Mouse (Mus musculus) liver, embryonic 14.5 days (tissue): ENCODE measurements around the gene Gabrg3. TPM values are rescaled to one million over a fixed set of nuclear protein-coding genes. Genes with fewer than 3 reads are reported as not detected.

Experiments
- ATAC-seq: fragments of 200-750 bp; cut with Nextera tagmentation; 2 replicates; pipeline ENCODE4 v1.8.0; 2017; ENCODE audit warnings: moderate number of reproducible peaks, mild to moderate bottlenecking, moderate library complexity; ENCODE audit not compliant: insufficient read depth
- DNase-seq, 3 experiments: peaks; one replicate each; pipeline ENCODE4 v3.0.0-alpha.2; 2012 to 2013; ENCODE audit warnings: low read depth in 3 of 3, low spot score in 3 of 3
- H3K27ac ChIP-seq: fragments of 300-500 bp; sonication (generic); 2 replicates; pipeline ENCODE4 v1.5.1; 2014; ENCODE audit warnings: moderate library complexity, mild to moderate bottlenecking, control low read depth, inconsistent platforms
- H3K27me3 ChIP-seq: fragments of 300-500 bp; sonication (generic); 2 replicates; pipeline ENCODE4 v1.6.1; 2014; ENCODE audit warnings: mild to moderate bottlenecking, low read length, moderate library complexity; ENCODE audit not compliant: control insufficient read depth, insufficient read depth
- H3K36me3 ChIP-seq: fragments of 300-500 bp; sonication (generic); replicated peaks from 2 replicates; pipeline ENCODE4 v1.6.1; 2014; ENCODE audit warnings: low read depth; ENCODE audit not compliant: control insufficient read depth, insufficient read depth
- H3K4me1 ChIP-seq, 2 experiments: fragments of 200-500 bp in 1 of 2; fragments of 300-500 bp in 1 of 2; sonication (generic) in 1 of 2; replicated peaks; 2 replicates each; pipeline ENCODE4 v1.6.1; 2012 to 2014; ENCODE audit warnings: antibody characterized with exemption in 1 of 2, inconsistent platforms in 1 of 2, low read length in 1 of 2; ENCODE audit not compliant: control insufficient read depth in 2 of 2, insufficient read depth in 2 of 2
- H3K4me2 ChIP-seq: fragments of 300-500 bp; sonication (generic); 2 replicates; pipeline ENCODE4 v1.6.1; 2014; ENCODE audit warnings: low read depth, mild to moderate bottlenecking, control low read depth, moderate library complexity
- H3K4me3 ChIP-seq, 2 experiments: fragments of 200-500 bp in 1 of 2; fragments of 300-500 bp in 1 of 2; sonication (generic) in 1 of 2; 2 replicates each; pipeline ENCODE4 v1.5.1; 2012 to 2014; ENCODE audit warnings: low read depth in 2 of 2, low read length in 2 of 2, mild to moderate bottlenecking in 2 of 2, control low read depth in 1 of 2, inconsistent platforms in 1 of 2, moderate library complexity in 1 of 2; ENCODE audit not compliant: insufficient read depth in 1 of 2
- H3K9ac ChIP-seq: fragments of 300-500 bp; sonication (generic); replicated peaks from 2 replicates; pipeline ENCODE4 v1.6.1; 2014; ENCODE audit warnings: mild to moderate bottlenecking, control low read depth, moderate library complexity
- H3K9me3 ChIP-seq: fragments of 300-500 bp; sonication (generic); 2 replicates; pipeline ENCODE4 v1.6.1; 2016; ENCODE audit warnings: low read length, mixed read lengths; ENCODE audit not compliant: control insufficient read depth
- CTCF ChIP-seq: IDR thresholded peaks from 2 replicates; pipeline ENCODE4 v1.5.1; 2016; ENCODE audit warnings: antibody characterized with exemption, low read depth, control low read depth
- EP300 ChIP-seq: IDR thresholded peaks from 2 replicates; pipeline ENCODE4 v1.6.1; 2016; ENCODE audit warnings: antibody characterized with exemption, low read depth
- WGBS: fragments of 180-500 bp; shearing (Covaris S2); extraction: QIAGEN DNeasy Blood & Tissue Kit; methylation state at CpG from one replicate; pipeline ENCODE4 v1.1.7; 2014; ENCODE audit not compliant: insufficient replicate concordance; 5-methylcytosine and 5-hydroxymethylcytosine counted together
- polyA plus RNA-seq, 2 experiments: library from polyadenylated mRNA; depleted of rRNA in 1 of 2; stranded (reverse) in 1 of 2; unstranded in 1 of 2; fragments of >200 nt; fragmentation: Nextera tagmentation in 1 of 2; extraction: Ambion mirVana in 1 of 2; gene quantifications; 2 replicates each; pipeline versions ENCODE4 v1.2.1 to v1.2.3; 2012 to 2014

The Gabrg3 gene
- polyA plus RNA-seq, 2 experiments = 0.03 TPM; not detected in 1

DNA sequence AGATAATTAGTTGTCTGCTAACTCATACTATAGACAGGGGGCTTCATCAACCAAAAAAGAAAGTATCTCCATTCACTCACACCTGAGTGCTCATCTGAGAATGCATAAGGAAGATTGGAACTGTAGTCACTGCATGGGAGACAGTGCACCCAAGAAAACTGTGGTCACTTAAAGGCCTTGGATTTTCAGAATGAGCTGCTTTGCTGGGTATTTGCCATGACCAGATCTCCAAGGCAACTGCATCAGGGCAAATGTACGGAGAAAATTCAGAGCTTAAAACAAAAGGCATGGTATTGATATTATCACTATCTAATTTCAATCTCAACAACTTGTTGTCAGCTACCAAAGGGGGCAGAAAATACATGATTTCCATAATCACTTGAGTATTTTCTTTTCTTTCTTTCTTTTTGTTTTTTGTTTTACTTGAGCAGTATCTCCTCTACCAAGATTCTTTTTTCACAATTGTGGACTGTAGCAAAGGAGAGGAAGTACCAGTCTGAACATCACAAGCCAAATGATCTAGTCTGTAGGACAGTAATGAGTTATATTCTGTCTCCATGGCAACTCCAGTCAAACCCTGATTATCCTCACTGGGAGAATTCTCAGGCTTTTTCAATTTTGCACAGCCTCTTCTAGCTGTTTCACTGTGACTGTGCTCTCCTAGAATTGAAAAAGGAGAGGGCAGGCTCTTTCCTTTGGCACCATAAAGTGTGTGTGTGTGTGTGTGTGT lies 335.9 kb downstream of the Gabrg3 start:
- TF ChIP-seq EP300 = no peak
- TF ChIP-seq CTCF = no peak
- Histone ChIP-seq H3K27me3 (no peaks in the 10 kb centered on the region), H3K4me1 (no peaks in the 10 kb centered on the region), H3K27ac (no peak overlapping the region), H3K9ac (no peak overlapping the region), H3K4me3 (no peak overlapping the region), H3K9me3 (no peaks in the 10 kb centered on the region), H3K36me3 (no peaks in the 10 kb centered on the region), H3K4me2 (no peak overlapping the region)
- 46% methylated on average over 1 of the region's 1 CpGs for WGBS
- ATAC-seq (no peak), DNase-seq (no peak)

- H3K9ac ChIP-seq = no peak overlapping the region
- no peaks in the 10 kb centered on the region for H3K27me3 ChIP-seq
- WGBS = 45% methylated on average over 2 of the region's 2 CpGs
- no peak overlapping the region for H3K4me3 ChIP-seq
- no peaks in the 10 kb centered on the region for H3K9me3 ChIP-seq
- no peak overlapping the region for H3K27ac ChIP-seq
- H3K4me2 ChIP-seq = no peak overlapping the region
- no peak for DNase-seq
- no peaks in the 10 kb centered on the region for H3K4me1 ChIP-seq
- H3K36me3 ChIP-seq = no peaks in the 10 kb centered on the region
- ATAC-seq = no peak
- no peak for TF ChIP-seq EP300
- no peak for TF ChIP-seq CTCF
These were observed 349.0 kb downstream of the Gabrg3 start for GRCm38 (mm10) chr7:57037861-57038421.

GRCm38 (mm10) chr7:57000585-57001261 lies 386.3 kb downstream of the Gabrg3 start:
- H3K9ac ChIP-seq = no peak overlapping the region
- no peak overlapping the region for H3K4me3 ChIP-seq
- H3K27me3 ChIP-seq = no peaks in the 10 kb centered on the region
- no peak overlapping the region for H3K4me2 ChIP-seq
- H3K9me3 ChIP-seq = no peaks in the 10 kb centered on the region
- no peak overlapping the region for H3K27ac ChIP-seq
- no peaks in the 10 kb centered on the region for H3K4me1 ChIP-seq
- no peak for DNase-seq
- no peak for ATAC-seq
- no peaks in the 10 kb centered on the region for H3K36me3 ChIP-seq
- TF ChIP-seq CTCF (no peak), EP300 (no peak)
- 76% methylated on average over 3 of the region's 3 CpGs for WGBS

- TF ChIP-seq EP300 = no peak
- no peak for TF ChIP-seq CTCF
- ATAC-seq (no peak), DNase-seq (no peak)
- 57% methylated on average over 2 of the region's 2 CpGs for WGBS
- Histone ChIP-seq H3K4me3 (no peak overlapping the region), H3K9ac (no peak overlapping the region), H3K9me3 (no peaks in the 10 kb centered on the region), H3K4me2 (no peak overlapping the region), H3K27me3 (no peaks in the 10 kb centered on the region), H3K36me3 (no peaks in the 10 kb centered on the region), H3K27ac (no peak overlapping the region), H3K4me1 (no peaks in the 10 kb centered on the region)
These were observed 389.0 kb downstream of the Gabrg3 start for GRCm38 (mm10) chr7:56997713-56998624.
